Mouse (Mus musculus): ENCODE results near the gene Adamts14. TPM values are rescaled to one million over a fixed set of nuclear protein-coding genes. Genes with fewer than 3 reads are reported as not detected.

Adamts14 gene
- polyA plus RNA-seq, 1 experiment: 3.3 TPM

DNA sequence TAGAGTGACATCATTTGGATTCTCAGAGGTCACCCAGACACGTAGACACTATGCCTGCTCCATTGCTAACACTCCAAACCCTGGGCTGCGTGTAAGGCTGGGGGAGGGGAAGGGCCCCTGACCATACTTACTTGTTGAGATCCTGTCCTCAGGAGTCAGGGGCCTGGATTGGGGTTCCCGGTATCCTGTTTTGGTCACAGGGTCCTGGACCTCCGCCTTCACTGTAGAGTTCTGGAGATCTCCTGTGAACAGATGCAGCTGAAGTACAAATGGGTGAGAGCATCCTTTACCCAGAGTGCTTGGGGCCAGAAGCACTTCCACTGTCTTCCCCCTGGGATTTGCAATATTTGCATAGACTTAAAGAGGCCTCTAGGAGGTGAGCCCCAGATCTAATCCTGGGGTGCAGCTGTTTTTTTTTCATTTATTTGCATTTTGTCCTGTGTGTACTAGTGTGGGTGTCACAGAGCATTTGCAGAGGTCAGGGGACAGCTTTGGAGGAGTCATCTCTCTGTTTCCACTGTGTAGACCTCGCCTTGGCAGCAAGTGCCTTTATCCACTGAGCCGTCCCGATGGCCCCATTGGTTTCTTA lies 72.9 kb downstream of the Adamts14 start:
- Histone ChIP-seq H3K27me3 (ENCODE audit: control insufficient read depth, insufficient read depth, low read length) (no peaks in the 10 kb centered on the region), H3K27ac (ENCODE audit: control insufficient read depth, insufficient read depth, low read length) (no peak overlapping the region), H3K4me3 (ENCODE audit: control insufficient read depth, insufficient read depth, low read length) (no peak overlapping the region), H3K4me1 (replicated peaks; ENCODE audit: control insufficient read depth, insufficient read depth, low read length) (0 out of 2 replicates have a peak, but pooled peaks cover 4% of the 10 kb centered on the region), H3K36me3 (ENCODE audit: control insufficient read depth, insufficient read depth, low read length) (no peaks in the 10 kb centered on the region)
- WGBS: 96% methylated on average over 7 of the region's 7 CpGs
- DNase-seq: no peak
- TF ChIP-seq CTCF (IDR thresholded peaks at IDR 0.05; ENCODE audit: borderline replicate concordance, control insufficient read depth, extremely low read depth, insufficient read depth, low read length, poor library complexity) (no peak), POLR2A (IDR thresholded peaks at IDR 0.05; ENCODE audit: control insufficient read depth, extremely low read depth, insufficient read depth, low read length, poor library complexity) (no peak)

DNA sequence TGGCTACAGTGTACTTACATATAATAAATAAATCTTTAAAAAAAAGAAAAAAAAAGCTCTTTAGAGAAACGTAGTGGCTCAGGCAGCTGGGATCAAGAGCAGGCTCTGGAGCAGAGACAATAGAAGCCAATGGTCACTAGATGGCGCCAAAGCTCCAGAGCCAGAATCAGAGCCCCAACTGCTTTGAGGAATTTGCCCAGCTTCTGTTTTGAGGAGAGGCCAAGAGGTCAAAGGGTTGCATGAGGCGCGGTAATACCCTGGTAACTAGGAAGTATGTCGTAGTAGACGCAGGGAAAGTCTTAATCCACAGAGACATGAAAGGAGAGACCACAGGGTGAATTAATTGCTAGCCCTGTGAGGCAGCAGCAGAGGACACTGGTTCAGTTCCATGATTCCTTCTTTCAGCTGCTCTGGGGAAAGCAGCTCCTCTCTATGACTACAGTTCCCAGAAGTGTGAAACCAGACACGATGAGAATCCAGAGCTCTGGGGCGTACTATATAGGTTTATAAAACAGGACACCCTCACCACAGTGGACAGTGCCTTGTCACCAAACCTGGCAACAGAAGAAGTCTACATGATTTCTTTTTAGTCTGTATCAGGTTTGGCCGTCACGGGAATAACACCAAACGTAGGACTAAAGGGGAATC lies 73.5 kb downstream of the Adamts14 start:
- no peak overlapping the region for H3K27ac ChIP-seq (ENCODE audit: control insufficient read depth, insufficient read depth, low read length)
- 35% methylated on average over 11 of the region's 11 CpGs for WGBS
- H3K4me3 ChIP-seq (ENCODE audit: control insufficient read depth, insufficient read depth, low read length): no peak overlapping the region
- H3K4me1 ChIP-seq (replicated peaks; ENCODE audit: control insufficient read depth, insufficient read depth, low read length): 0 out of 2 replicates have a peak, but pooled peaks cover 4% of the 10 kb centered on the region
- DNase-seq: peak; percentile 66
- TF ChIP-seq POLR2A (IDR thresholded peaks at IDR 0.05; ENCODE audit: control insufficient read depth, extremely low read depth, insufficient read depth, low read length, poor library complexity): no peak
- peak; percentile 71; the same call in 1 of the 2 replicates for TF ChIP-seq CTCF (IDR thresholded peaks at IDR 0.05; ENCODE audit: borderline replicate concordance, control insufficient read depth, extremely low read depth, insufficient read depth, low read length, poor library complexity)
- no peaks in the 10 kb centered on the region for H3K36me3 ChIP-seq (ENCODE audit: control insufficient read depth, insufficient read depth, low read length)
- no peaks in the 10 kb centered on the region for H3K27me3 ChIP-seq (ENCODE audit: control insufficient read depth, insufficient read depth, low read length)

DNA sequence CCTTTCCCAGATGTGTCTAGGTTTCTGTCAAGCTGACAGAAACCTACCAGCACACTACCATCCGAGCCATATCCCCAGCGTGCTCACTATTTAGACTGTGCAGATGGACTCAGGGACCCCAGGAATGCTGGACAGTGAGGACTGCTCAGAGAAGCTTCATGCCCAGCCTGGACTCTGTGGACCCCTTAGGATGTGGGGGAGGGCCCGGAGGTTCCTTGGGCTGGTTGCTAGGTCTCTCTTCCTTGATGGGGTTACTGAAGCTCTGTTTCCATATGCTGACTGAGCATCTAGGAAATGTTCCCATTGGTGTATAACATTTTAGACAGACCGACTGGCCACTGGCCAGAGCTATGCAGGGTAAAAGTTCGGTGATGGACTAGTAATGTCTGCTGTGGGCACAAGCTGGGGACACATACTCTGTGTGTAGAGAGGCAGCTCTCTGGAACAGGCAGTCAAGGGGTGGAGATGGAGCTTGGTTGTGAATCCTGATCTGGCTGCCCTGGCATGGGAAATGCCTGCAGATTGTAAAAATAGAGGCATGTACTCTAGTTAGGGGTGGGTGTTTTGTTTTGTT lies 77.4 kb downstream of the Adamts14 start:
- WGBS: 90% methylated on average over 5 of the region's 5 CpGs
- TF ChIP-seq CTCF (IDR thresholded peaks at IDR 0.05; ENCODE audit: borderline replicate concordance, control insufficient read depth, extremely low read depth, insufficient read depth, low read length, poor library complexity) (no peak), POLR2A (IDR thresholded peaks at IDR 0.05; ENCODE audit: control insufficient read depth, extremely low read depth, insufficient read depth, low read length, poor library complexity) (no peak)

DNA sequence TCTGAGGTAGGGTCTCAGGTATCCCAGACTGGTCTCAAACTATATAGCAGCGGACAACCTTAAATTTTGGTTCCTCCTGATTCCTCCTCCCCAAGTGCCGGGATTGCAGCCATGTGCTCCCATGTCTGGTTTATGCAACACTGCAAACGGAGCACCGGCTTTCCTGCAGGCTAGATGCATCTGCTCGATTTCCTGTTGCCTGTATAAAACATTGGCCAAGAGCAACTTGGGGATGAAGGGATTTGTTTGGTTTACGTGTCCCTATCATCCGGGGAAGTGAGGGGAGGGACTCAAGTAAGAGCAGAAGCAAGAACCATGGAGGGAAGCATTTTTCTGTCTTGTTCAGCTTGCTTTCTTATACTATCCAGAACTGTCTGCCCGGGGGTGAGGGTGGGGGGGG lies 78.0 kb downstream of the Adamts14 start:
- WGBS: 90% methylated on average over 8 of the region's 8 CpGs
- no peaks in the 10 kb centered on the region for H3K27me3 ChIP-seq (ENCODE audit: control insufficient read depth, insufficient read depth, low read length)
- no peak overlapping the region for H3K4me3 ChIP-seq (ENCODE audit: control insufficient read depth, insufficient read depth, low read length)
- H3K4me1 ChIP-seq (replicated peaks; ENCODE audit: control insufficient read depth, insufficient read depth, low read length): no peaks in the 10 kb centered on the region
- TF ChIP-seq CTCF (IDR thresholded peaks at IDR 0.05; ENCODE audit: borderline replicate concordance, control insufficient read depth, extremely low read depth, insufficient read depth, low read length, poor library complexity): no peak
- no peak for TF ChIP-seq POLR2A (IDR thresholded peaks at IDR 0.05; ENCODE audit: control insufficient read depth, extremely low read depth, insufficient read depth, low read length, poor library complexity)
- no peak overlapping the region for H3K27ac ChIP-seq (ENCODE audit: control insufficient read depth, insufficient read depth, low read length)
- H3K36me3 ChIP-seq (ENCODE audit: control insufficient read depth, insufficient read depth, low read length): no peaks in the 10 kb centered on the region
- DNase-seq: no peak

More for the DNA sequence above, 77.4 kb downstream of the Adamts14 start:
- Histone ChIP-seq H3K4me1 (replicated peaks; ENCODE audit: control insufficient read depth, insufficient read depth, low read length) (no peaks in the 10 kb centered on the region), H3K4me3 (ENCODE audit: control insufficient read depth, insufficient read depth, low read length) (no peak overlapping the region), H3K27me3 (ENCODE audit: control insufficient read depth, insufficient read depth, low read length) (no peaks in the 10 kb centered on the region), H3K36me3 (ENCODE audit: control insufficient read depth, insufficient read depth, low read length) (no peaks in the 10 kb centered on the region), H3K27ac (ENCODE audit: control insufficient read depth, insufficient read depth, low read length) (no peak overlapping the region)
- no peak for DNase-seq

DNA sequence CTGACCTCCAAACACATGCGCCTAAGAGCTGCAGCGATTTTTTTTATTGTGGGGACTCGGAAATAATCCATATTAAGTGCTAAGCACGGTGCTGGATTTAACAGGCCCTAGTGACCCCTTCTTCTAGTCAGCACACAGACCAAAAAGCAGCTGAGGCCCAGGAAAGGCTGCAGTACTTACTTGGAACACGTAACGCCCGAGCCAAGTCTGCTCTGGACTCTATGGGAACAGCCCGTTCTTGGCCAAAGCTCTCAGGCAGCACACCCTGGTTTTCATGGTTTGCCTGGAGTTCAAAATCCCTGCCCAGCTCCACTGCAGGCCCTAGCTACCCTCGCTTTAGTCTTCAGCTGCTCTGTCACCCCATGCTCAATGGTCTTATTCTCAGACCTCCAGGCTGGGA lies 78.6 kb downstream of the Adamts14 start:
- H3K4me1 ChIP-seq (replicated peaks; ENCODE audit: control insufficient read depth, insufficient read depth, low read length): no peaks in the 10 kb centered on the region
- 92% methylated on average over 9 of the region's 9 CpGs for WGBS
- H3K36me3 ChIP-seq (ENCODE audit: control insufficient read depth, insufficient read depth, low read length): no peaks in the 10 kb centered on the region
- no peak overlapping the region for H3K27ac ChIP-seq (ENCODE audit: control insufficient read depth, insufficient read depth, low read length)
- DNase-seq: no peak
- TF ChIP-seq CTCF (IDR thresholded peaks at IDR 0.05; ENCODE audit: borderline replicate concordance, control insufficient read depth, extremely low read depth, insufficient read depth, low read length, poor library complexity): no peak
- no peak for TF ChIP-seq POLR2A (IDR thresholded peaks at IDR 0.05; ENCODE audit: control insufficient read depth, extremely low read depth, insufficient read depth, low read length, poor library complexity)
- no peaks in the 10 kb centered on the region for H3K27me3 ChIP-seq (ENCODE audit: control insufficient read depth, insufficient read depth, low read length)
- no peak overlapping the region for H3K4me3 ChIP-seq (ENCODE audit: control insufficient read depth, insufficient read depth, low read length)

- no peak overlapping the region for H3K4me3 ChIP-seq (ENCODE audit: control insufficient read depth, insufficient read depth, low read length)
- no peak overlapping the region for H3K27ac ChIP-seq (ENCODE audit: control insufficient read depth, insufficient read depth, low read length)
- H3K27me3 ChIP-seq (ENCODE audit: control insufficient read depth, insufficient read depth, low read length): no peaks in the 10 kb centered on the region
- H3K36me3 ChIP-seq (ENCODE audit: control insufficient read depth, insufficient read depth, low read length): no peaks in the 10 kb centered on the region
- 10% methylated on average over 3 of the region's 3 CpGs for WGBS
- TF ChIP-seq POLR2A (IDR thresholded peaks at IDR 0.05; ENCODE audit: control insufficient read depth, extremely low read depth, insufficient read depth, low read length, poor library complexity): no peak
- TF ChIP-seq CTCF (IDR thresholded peaks at IDR 0.05; ENCODE audit: borderline replicate concordance, control insufficient read depth, extremely low read depth, insufficient read depth, low read length, poor library complexity): no peak
- no peak for DNase-seq
- peaks cover 7% of the 10 kb centered on the region; the same call in 1 of the 2 replicates for H3K4me1 ChIP-seq (replicated peaks; ENCODE audit: control insufficient read depth, insufficient read depth, low read length)
These were observed 85.2 kb downstream of the Adamts14 start for GRCm38 (mm10) chr10:61188010-61188409.

Data from thymus, adult 2 months (tissue).